Mouse (Mus musculus) ES-CJ7 (cell line): ENCODE results near the gene Ociad1.

Experiments
- DNase-seq: peaks from one replicate; pipeline ENCODE4 v3.0.0; 2011; ENCODE audit warnings: low read depth, low spot score

Gene Ociad1

DNA sequence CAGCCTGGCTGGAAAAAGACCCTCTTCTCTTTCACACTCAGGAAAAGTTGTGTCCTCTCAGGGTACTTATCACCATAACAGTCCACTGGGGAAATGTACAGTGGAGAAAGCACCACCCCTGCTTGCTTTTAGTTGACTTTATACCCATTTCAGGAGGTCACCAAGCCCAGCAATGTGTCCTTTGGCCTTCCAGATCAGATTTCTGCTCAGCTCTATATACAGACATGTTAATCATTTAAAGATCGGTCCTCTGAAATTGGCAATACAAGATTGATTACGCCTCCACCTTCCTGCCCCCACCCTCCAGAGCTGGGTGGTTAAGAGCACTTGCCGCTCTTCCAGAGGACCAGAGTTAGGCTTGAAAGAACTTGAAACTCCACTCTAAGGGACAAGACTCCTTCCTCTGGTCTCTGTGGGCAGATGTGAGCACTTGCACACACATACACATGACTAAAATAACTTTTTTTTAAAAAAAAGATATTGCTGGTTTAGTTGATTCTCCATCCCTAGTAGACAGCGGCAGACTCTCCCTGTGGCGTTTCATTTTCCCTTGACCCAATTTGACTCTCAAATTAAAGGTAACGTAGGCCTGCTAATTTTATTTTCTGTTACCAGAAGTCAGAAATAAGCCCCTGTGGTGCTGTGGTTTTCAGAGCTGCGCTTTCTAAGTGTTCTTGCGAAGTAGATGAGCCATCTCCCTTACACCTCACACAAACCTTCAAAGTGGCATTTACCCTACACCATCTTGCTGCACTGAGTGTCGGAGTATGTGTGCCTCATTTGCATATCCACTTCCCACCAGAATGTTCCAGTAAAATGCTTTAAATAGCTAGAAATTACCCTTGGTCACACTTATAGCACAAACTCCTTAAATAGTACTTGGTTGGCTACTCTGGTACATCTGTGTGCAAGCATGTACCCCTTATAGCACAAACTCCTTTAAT is 47.5 kb downstream of the Ociad1 start:
- DNase-seq = no peak

DNA sequence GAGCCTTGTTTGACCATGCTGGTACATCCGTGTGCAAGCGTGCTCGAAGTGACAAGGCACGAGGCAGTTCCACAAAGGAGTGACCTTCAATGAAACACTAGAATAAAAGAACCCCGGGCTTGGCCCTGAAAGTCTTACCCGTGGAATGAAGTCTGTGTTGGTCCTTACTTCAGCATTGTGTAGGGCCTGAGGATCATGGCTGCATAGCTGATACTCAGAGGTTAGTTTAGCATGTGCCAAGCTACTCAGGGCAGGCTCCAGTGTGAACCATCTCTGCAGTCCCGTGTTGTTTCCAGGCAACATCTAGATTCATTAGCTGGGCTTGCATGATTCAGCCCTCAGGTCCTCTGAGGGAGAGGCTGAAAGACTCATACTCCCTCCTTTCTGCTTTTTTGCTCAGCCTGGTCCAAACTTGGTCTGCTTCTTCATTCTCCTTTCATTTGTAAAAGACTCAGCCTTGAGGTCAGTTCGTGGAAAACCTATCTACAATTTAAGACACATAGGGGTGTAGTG is 48.2 kb downstream of the Ociad1 start, which contains the start of gene Ociad2:
Ociad2 (minus strand) TSS at position 306 of the 513 bp plus-strand sequence.
- no peak for DNase-seq

DNA sequence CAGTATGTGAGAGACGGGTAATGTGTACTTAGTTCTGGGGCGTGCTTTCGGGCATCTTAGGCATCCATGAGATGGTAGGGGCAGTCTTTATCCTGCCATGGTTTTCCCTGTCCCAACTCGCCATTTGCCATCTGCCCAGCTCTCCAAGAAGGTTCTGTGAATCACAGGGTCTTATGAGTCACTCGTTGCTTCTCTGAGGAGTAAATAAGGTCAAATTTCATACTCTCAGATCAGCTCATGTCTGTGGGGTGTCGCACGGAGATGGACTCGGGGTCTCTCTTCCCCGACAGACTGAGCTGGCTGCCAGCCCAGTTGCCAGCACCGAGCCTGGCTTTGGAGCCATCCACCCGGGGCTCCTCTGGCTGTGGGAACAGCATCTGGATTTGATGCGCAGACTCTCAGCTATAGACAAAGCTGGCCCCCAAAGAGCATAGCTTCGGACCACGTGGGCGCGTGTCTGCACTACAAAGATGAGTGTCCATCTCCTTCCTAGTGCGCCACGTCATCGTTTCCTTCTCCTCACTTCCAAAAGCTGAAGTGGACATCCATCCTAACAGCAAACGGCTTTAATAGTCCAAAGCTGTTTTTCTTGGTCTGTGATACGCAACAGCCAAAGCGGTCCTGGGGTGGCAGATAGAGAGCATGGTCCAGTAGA is 50.2 kb downstream of the Ociad1 start:
- no peak for DNase-seq

DNA sequence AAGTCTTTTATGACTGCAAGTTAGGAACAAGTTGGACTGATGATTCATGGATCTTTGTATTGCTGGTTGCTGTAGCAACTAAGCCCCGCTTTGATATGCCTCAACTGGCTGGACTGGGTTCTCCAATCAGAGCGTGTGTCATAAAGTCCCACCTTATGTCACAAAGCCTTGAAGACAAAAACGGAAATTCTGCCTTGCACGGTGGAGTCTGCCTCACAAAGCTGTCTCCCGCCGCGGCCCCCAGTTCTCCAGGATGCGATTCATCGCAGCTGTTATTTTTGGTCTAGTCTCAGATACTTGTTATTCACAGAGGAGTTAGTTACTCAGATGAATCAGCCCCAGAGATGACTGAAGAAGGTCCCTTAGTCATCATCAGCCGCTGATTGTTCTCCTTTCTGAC is 51.7 kb downstream of the Ociad1 start:
- no peak for DNase-seq

DNA sequence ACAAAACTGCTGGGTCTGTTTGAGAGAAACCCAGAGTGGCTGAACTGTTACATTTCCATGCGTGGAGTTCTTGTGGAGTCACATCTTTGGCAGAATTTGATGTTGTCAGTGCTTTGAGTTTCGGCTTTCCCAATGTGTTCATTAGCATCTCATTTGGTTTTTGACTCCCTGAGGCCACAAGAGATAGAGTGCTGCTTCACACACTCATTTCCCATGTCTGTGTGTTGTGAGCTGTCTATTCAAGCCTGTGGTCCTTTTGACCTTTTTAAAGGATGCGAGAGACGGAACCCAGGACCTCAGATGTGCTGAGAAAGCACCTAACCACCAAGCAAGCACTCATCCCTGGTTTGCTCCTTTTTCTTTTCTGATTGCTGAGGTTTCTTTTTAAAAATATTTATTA is 52.7 kb downstream of the Ociad1 start:
- no peak for DNase-seq

DNA sequence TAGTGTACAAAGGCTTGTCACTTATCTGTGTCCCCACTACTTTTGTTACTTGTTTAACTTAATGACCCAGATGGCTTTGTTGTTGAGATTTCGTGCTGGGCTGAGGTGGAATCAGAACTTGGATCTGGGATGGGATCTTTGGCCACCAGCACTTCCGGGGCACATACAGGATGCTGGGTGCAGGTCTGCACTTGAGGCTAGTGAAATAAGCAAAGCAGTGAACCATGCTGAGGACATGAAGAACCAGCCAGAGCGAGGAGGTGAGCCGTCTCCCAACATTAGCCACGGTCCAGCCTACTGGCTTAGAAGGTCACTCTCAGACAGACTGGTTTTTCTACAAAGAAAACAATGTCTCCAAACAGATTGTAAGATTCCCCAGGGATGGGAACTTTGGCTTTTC is 56.9 kb downstream of the Ociad1 start:
- no peak for DNase-seq

DNA sequence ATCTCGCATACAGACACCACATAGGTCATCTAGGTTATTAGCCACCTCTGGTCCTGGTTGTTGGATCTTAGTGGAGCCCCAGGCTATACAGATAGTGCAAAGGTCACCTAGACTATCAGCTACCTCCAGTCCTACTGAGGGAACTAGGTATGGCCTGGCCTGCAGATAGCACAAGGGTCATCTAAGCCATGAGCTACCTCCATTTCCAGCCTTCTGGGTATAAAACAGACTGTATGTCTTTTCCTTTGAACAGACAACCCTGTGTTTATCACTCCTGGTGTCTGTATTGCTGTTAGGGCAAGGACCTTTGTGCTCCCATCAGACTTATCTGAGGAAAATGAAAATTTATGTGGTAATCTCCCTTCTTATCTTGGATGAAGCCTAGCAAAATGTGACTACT is 59.2 kb downstream of the Ociad1 start:
- DNase-seq = no peak

DNA sequence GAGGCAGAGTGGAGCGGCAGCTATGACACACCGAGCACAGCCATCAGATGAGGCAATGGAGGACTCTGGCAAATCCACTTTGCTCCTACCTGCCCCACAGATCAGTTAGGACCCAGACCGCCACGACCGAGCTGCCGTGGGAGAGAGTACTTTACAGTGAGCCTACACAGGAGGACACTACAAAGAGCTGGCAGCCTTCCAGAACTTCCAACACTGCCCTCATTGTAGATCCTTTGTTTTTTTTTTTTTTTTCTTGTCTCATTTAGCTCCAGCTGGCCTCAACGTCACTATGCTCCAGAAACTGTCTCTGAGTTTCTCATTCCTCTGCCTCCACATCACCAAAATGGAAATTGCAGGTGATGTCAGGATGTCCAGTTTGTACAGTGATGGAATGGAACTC is 60.9 kb downstream of the Ociad1 start:
- no peak for DNase-seq

DNA sequence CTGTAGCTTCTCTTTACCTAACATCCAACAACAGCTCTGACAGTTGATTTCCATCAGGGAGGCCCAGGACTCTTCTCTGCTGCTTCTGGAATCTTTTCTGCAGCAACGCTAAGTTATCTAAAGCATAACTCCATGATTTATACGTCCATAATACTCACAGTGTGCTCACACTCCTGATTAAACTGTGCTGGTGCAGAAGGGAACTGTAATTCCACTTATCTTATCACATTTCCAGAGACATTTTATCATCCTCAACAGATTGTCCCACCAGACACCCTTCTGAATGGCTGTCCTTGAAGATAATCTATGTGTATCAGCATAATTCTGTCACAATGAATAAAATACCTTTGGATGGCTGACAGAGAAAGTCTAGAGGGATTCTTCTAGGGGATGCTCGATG is 61.4 kb downstream of the Ociad1 start:
- DNase-seq = no peak

DNA sequence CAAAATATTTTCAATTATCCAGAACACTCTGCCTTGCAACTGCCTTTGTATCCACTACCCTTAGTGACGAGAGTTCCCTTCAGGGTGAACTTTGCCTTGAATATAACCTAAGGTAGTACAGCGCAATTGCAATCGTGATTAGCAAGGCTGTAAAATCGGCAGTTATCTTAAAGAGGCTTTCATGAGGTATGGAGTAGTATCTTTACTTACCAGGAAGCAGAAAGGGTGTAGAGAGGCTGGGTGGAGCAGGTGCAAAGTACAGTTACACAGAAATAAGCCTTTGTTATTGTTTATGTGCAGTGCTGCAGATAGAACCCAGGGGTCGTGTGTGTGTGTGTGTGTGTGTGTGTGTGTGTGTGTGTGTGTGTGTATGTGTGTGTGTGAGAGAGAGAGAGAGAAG is 62.8 kb downstream of the Ociad1 start:
- DNase-seq = no peak

DNA sequence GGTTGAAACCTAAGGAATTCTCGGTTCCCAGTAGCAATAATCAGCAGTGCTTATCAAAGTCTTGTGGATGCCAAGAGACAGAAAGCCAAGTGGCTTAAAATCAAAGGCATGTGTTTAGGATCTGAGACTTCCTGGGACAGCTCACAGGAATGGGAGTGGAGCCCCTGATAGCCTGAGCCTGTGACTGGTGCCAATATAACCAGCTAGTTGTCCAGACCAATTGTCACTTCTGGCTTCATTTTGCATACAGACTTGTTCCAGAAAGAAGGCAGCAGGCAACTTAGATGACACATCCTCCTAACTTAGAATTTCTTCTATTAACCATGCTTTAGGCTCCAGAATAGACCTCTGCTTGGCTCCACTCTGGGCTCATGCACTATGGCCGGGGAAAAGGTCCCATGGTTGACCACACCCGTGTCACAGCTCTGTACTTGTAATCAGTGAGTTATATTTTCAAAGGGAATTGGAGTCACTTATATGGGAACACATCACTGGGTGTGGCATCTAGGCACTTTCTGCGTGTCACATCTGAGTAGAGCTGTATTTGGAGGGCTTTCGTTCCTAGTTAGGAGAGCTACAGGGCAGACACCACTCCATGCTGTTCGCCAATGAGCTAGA is 66.7 kb downstream of the Ociad1 start:
- DNase-seq = no peak

DNA sequence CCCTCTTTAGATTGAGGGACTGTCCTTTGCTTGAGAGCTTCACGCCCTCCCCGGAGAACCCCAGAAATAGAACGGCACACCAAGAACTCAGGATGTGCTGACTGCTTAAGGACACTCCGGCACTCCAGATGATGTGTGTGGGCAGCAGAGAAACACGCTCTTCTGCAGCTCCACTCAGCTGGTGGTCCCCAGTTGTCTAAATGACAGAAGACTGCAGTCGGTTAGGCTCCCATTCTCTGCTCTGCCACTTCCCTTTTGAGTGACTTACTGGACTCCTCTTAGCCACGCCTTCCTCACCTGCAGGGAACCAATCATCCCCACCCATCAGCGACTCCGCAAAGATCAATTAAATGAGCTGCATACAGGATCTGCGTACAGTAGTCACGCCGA is 67.2 kb downstream of the Ociad1 start:
- DNase-seq = peak; percentile 79

DNA sequence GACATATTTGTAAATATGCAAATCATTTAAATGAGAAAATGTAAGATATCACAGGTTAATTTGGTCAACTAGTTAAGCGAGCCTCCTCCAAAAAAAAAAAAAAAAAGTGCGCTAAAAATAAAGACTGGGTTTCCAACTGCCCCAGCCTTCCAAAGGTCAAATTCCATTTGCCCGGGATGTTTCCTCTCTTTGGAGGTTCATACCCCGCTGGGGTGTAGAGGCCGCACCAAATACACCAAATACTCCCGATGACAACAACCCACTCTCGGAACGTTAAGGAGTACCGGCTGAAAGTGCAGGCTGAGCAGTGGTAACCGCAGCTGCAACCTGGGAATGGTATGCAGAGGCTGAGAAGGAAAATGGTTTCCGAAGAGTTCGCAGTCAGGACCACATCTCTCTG is 67.7 kb downstream of the Ociad1 start:
- DNase-seq = peak; percentile 52

DNA sequence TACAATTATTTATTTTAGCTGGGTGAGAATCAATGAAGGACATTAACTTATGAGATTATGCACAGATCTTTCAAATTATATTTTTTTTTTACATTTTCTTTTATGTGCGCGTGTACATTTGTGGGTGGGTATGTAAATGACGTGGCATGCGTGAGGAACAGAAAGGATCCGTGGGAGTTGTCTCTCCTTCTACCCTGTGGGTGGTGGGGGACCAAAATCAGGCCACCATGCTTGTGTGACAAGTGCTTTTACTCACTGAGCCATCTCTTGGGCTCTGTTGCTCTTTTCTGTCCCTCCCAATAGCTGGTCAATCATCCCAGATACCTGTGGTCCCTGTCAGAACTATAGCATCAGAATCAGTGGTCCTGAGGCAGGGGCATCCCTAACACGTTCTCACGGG is 69.8 kb downstream of the Ociad1 start:
- DNase-seq = no peak

DNA sequence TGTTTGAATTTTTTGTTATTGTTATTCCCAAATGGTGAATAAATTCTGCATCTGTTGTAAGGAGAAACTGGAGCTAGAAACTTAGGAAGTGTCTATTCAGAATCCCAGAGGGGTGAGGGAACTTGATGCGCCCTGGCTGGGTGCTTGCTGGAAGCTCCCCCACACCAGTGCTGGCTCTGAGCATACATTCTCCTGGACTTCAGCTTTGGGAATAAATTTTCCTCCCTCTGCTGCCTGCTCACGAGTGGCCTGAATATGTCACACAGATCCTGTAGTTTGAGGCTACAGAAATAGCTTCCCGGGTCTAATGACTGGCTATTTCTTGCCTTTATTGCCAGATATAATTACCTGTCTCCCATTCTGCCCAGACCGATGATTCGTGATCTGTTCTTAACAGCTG is 70.2 kb downstream of the Ociad1 start:
- no peak for DNase-seq
